Mouse (Mus musculus) heart, postnatal 0 days (tissue): ENCODE data around the gene Acoxl. TPM values are rescaled to one million over a fixed set of nuclear protein-coding genes. Genes with fewer than 3 reads are reported as not detected.

Experiments
- ATAC-seq: fragments of 200-750 bp; cut with Nextera tagmentation; 2 replicates; pipeline ENCODE4 v1.8.0; 2017; ENCODE audit warnings: low read depth, moderate number of reproducible peaks, moderate library complexity; ENCODE audit not compliant: insufficient read depth
- DNase-seq: peaks from one replicate; pipeline ENCODE4 v3.0.0-alpha.2; 2016; ENCODE audit warnings: low spot score
- H3K27ac ChIP-seq: fragments of 300-500 bp; sonication (generic); 2 replicates; pipeline ENCODE4 v1.5.1; 2014; ENCODE audit warnings: low read depth, mild to moderate bottlenecking
- H3K27me3 ChIP-seq: fragments of 300-500 bp; sonication (generic); 2 replicates; pipeline ENCODE4 v1.6.1; 2014; ENCODE audit warnings: low read length, mixed read lengths; ENCODE audit not compliant: control insufficient read depth, insufficient read depth
- H3K36me3 ChIP-seq: fragments of 300-500 bp; sonication (generic); replicated peaks from 2 replicates; pipeline ENCODE4 v1.6.1; 2014; ENCODE audit warnings: low read length, mixed read lengths; ENCODE audit not compliant: control insufficient read depth, insufficient read depth
- H3K4me1 ChIP-seq: fragments of 300-500 bp; sonication (generic); 2 replicates; pipeline ENCODE4 v1.6.1; 2014; ENCODE audit warnings: antibody characterized with exemption; ENCODE audit not compliant: control insufficient read depth, insufficient read depth
- H3K4me2 ChIP-seq: fragments of 300-500 bp; sonication (generic); 2 replicates; pipeline ENCODE4 v1.6.1; 2014; ENCODE audit warnings: low read depth, mild to moderate bottlenecking, low read length, moderate library complexity
- H3K4me3 ChIP-seq: fragments of 300-500 bp; sonication (generic); 2 replicates; pipeline ENCODE4 v1.5.1; 2014; ENCODE audit warnings: low read depth, low read length
- H3K9ac ChIP-seq: fragments of 300-500 bp; sonication (generic); replicated peaks from 2 replicates; pipeline ENCODE4 v1.6.1; 2014; ENCODE audit warnings: low read depth, low read length, mixed read lengths
- H3K9me3 ChIP-seq: fragments of 300-500 bp; sonication (generic); replicated peaks from 2 replicates; pipeline ENCODE4 v1.6.1; 2016; ENCODE audit warnings: low read length; ENCODE audit not compliant: control insufficient read depth
- CTCF ChIP-seq: IDR thresholded peaks from 2 replicates; pipeline ENCODE4 v1.5.1; 2016; ENCODE audit warnings: antibody characterized with exemption, control low read depth, low read depth
- EP300 ChIP-seq: IDR thresholded peaks from 2 replicates; pipeline ENCODE4 v1.6.1; 2016; ENCODE audit warnings: antibody characterized with exemption, low read depth
- WGBS: fragments of 180-500 bp; shearing (Covaris S2); extraction: QIAGEN DNeasy Blood & Tissue Kit; methylation state at CpG from one replicate; pipeline ENCODE4 v1.1.7; 2014; 5-methylcytosine and 5-hydroxymethylcytosine counted together
- polyA plus RNA-seq: library from polyadenylated mRNA; unstranded; fragments of >200 nt; fragmentation: Nextera tagmentation; extraction: Ambion mirVana; gene quantifications from 2 replicates; pipeline ENCODE4 v1.2.1, GENCODE M21; 2015
- total RNA-seq: library from RNA; depleted of rRNA; stranded (reverse); fragments of >200 nt; gene quantifications from 2 replicates; pipeline ENCODE4 v1.2.3, GENCODE M21; 2014; ENCODE audit warnings: low replicate concordance

Acoxl gene
- total and polyA plus RNA-seq, 2 experiments from 2014 or later = 0.37 TPM; not detected in 1

DNA sequence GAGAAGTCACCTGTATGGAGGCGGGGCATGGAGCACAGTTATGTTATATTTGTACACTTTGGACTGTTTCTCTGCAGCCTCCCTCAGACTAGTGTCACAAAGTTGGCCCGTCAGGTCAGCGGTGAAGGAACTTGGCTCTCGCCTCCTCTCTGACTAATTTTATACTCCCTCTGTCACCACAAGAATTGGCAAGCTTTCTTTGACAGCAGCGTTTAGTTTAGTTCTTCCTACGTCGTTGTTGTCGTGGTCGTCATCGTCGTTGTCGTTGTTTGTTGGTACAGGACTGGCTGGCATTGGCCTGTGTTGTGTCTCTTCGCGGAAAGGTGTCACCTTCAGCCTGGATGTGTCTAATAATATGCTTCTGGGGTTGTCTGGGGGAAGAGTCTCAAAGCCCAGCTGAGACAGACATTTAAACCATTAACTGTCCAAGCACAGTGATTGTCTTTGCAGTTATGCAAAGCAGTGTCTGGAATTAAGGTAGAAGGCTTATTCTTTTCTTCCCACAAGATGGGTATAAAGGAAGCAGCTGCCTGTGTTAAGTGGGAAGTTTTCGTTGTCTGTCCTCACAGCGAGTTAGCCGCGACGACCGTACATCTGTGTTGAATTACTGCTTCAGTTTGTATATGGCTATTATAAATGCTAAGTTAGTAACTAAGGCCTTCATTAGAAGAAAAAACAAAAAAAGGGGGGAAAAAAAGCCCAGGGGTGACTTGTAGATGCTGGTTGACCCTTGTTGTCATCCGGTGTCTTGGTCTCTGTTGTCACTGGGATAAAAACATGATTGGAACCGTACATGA is 299.0 kb downstream of the Acoxl start:
- 56% methylated on average over 22 of the region's 22 CpGs for WGBS
- Histone ChIP-seq H3K4me2 (peak overlapping the region; percentile 13; the same call in 1 of the 2 replicates), H3K4me1 (peaks cover 35% of the 10 kb centered on the region), H3K9ac (no peak overlapping the region), H3K36me3 (peaks cover 21% of the 10 kb centered on the region), H3K27me3 (no peaks in the 10 kb centered on the region), H3K4me3 (no peak overlapping the region), H3K9me3 (no peaks in the 10 kb centered on the region), H3K27ac (peak overlapping the region; percentile 63)
- peak; percentile 82 for ATAC-seq
- peak; percentile 91 for DNase-seq
- TF ChIP-seq CTCF (no peak), EP300 (peak; percentile 36; the same call in 1 of the 2 replicates)

DNA sequence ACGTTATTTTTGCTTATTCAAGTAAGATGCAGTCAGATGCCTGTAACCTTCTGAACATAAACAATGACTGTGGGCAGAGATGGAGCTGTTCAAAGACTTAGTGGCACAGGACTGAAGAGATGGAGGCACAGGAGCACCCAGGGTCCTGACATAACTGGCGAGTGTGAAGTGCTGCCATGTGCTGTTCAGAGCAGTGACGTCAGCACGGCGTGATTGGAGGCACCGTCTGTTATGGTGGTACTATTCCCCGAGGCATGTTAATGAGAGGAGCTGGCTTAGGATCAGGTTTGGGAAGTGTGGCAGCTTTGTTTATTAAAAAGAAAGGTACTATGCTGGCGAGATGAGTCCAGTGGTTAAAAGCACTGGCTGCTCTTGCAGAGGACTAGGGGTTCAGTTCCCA is 300.2 kb downstream of the Acoxl start:
- Histone ChIP-seq H3K27ac (no peak overlapping the region), H3K4me1 (peaks cover 38% of the 10 kb centered on the region), H3K4me2 (no peak overlapping the region), H3K36me3 (peaks cover 26% of the 10 kb centered on the region), H3K9ac (no peak overlapping the region), H3K9me3 (no peaks in the 10 kb centered on the region), H3K4me3 (no peak overlapping the region), H3K27me3 (no peaks in the 10 kb centered on the region)
- TF ChIP-seq EP300 = no peak
- no peak for TF ChIP-seq CTCF
- 74% methylated on average over 8 of the region's 8 CpGs for WGBS
- no peak for DNase-seq
- no peak for ATAC-seq

DNA sequence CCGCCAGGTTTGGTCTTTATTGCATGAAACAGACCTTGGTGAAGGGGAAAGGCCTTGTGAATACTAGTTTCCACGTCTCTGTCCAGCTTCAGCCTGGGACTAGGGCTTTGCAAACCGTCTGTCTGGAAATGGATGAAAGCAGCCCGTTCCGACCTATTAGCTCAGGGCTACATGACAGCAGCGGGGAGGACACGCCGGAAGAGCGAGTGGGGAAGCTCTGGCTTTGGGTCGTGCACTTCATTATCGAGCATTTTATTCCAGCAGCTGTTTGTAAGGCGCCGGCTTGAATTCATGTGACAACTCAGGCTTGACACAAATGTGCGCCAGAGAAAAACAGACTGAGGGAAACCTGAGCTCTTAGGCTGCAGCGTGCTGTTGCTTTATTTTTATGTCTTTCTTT is 301.1 kb downstream of the Acoxl start:
- H3K4me2 ChIP-seq = no peak overlapping the region
- peak overlapping the region; percentile 65; the same call in 1 of the 2 replicates for H3K27ac ChIP-seq
- DNase-seq = no peak
- no peak for ATAC-seq
- H3K27me3 ChIP-seq = no peaks in the 10 kb centered on the region
- WGBS = 47% methylated on average over 15 of the region's 15 CpGs
- TF ChIP-seq CTCF = no peak
- TF ChIP-seq EP300 = no peak
- H3K9ac ChIP-seq = no peak overlapping the region
- H3K4me1 ChIP-seq = peaks cover 44% of the 10 kb centered on the region
- no peak overlapping the region for H3K4me3 ChIP-seq
- H3K9me3 ChIP-seq = no peaks in the 10 kb centered on the region
- peaks cover 25% of the 10 kb centered on the region for H3K36me3 ChIP-seq

DNA sequence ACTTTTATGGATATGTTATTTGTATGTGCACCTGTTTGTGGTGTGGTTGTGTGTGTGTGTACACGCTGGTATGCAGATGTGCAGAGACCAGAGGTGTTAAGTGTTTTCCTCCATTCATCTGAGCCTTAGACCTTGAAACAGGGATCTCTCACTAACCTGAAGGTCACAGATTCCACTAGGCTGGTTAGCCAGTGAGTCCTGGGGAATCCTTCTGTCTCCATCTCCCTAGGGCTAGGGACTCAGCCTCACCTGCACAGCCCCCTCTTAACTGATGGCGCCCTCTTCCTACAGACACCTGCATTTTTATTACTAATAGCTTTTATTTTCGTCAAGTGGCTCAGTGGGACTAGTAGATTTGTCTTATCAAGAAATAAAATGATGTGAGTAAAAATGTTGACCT is 301.5 kb downstream of the Acoxl start:
- H3K27ac ChIP-seq = peak overlapping the region; percentile 65; the same call in 1 of the 2 replicates
- no peak overlapping the region for H3K9ac ChIP-seq
- no peaks in the 10 kb centered on the region for H3K9me3 ChIP-seq
- H3K27me3 ChIP-seq = no peaks in the 10 kb centered on the region
- whole genome bisulfite sequencing = 68% methylated on average over 3 of the region's 3 CpGs
- ATAC-seq (no peak), DNase-seq (no peak)
- H3K4me1 ChIP-seq = peaks cover 44% of the 10 kb centered on the region
- peaks cover 21% of the 10 kb centered on the region for H3K36me3 ChIP-seq
- no peak overlapping the region for H3K4me3 ChIP-seq
- no peak for TF ChIP-seq EP300
- no peak for TF ChIP-seq CTCF
- no peak overlapping the region for H3K4me2 ChIP-seq

DNA sequence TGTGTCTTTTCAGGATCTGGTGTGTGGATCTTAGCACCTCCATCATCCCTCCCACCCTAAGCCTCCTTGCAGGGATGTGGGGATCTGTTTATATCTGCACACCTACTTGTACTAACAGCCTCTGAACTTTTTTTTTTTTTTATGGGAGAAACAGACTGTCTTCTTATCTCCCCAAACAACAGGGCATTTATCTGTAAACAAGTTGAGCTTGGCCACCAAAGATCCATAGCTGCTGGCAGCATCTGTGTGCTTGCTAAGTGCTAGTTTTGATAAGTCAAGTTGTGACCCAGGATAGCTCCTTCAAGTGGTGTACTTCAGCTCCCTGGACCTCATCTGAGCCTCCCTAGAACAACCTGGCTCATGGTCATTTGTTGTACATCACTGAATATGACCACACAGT is 305.3 kb downstream of the Acoxl start:
- H3K27ac ChIP-seq = no peak overlapping the region
- peaks cover 40% of the 10 kb centered on the region for H3K36me3 ChIP-seq
- no peak overlapping the region for H3K4me2 ChIP-seq
- H3K4me3 ChIP-seq = no peak overlapping the region
- H3K4me1 ChIP-seq = peaks cover 33% of the 10 kb centered on the region
- no peaks in the 10 kb centered on the region for H3K27me3 ChIP-seq
- DNase-seq (no peak), ATAC-seq (no peak)
- no peak for TF ChIP-seq EP300
- TF ChIP-seq CTCF = no peak
- H3K9ac ChIP-seq = no peak overlapping the region
- no peaks in the 10 kb centered on the region for H3K9me3 ChIP-seq
